Mouse (Mus musculus): ENCODE measurements around the gene Zfp618. TPM values are rescaled to one million over a fixed set of nuclear protein-coding genes. Genes with fewer than 3 reads are reported as not detected.

The Zfp618 gene
- polyA plus RNA-seq, 1 experiment from 2014 or later: 18.6 TPM

- H3K4me3 ChIP-seq: no peak overlapping the region
- no peaks in the 10 kb centered on the region for H3K36me3 ChIP-seq
- WGBS: 79% methylated on average over 1 of the region's 1 CpGs
Measured at GRCm38 (mm10) chr4:63089484-63089883, 124.1 kb downstream of the Zfp618 start.

GRCm38 (mm10) chr4:63091151-63091550 lies 125.8 kb downstream of the Zfp618 start:
- H3K27ac ChIP-seq (replicated peaks): no peak overlapping the region
- no peak overlapping the region for H3K4me3 ChIP-seq
- 89% methylated on average over 5 of the region's 5 CpGs for WGBS
- no peaks in the 10 kb centered on the region for H3K9me3 ChIP-seq
- H3K27me3 ChIP-seq: no peaks in the 10 kb centered on the region
- no peaks in the 10 kb centered on the region for H3K36me3 ChIP-seq
- H3K9ac ChIP-seq (replicated peaks): no peak overlapping the region
- no peak overlapping the region for H3K4me2 ChIP-seq (replicated peaks)
- ATAC-seq (replicated peaks): no peak
- no peaks in the 10 kb centered on the region for H3K4me1 ChIP-seq

More at GRCm38 (mm10) chr4:63089484-63089883, 124.1 kb downstream of the Zfp618 start:
- no peaks in the 10 kb centered on the region for H3K27me3 ChIP-seq
- no peaks in the 10 kb centered on the region for H3K4me1 ChIP-seq
- no peak for ATAC-seq (replicated peaks)
- H3K9ac ChIP-seq (replicated peaks): no peak overlapping the region
- H3K27ac ChIP-seq (replicated peaks): no peak overlapping the region
- no peaks in the 10 kb centered on the region for H3K9me3 ChIP-seq
- no peak overlapping the region for H3K4me2 ChIP-seq (replicated peaks)

- no peak overlapping the region for H3K4me3 ChIP-seq
- no peak overlapping the region for H3K9ac ChIP-seq (replicated peaks)
- H3K9me3 ChIP-seq: no peaks in the 10 kb centered on the region
- no peaks in the 10 kb centered on the region for H3K4me1 ChIP-seq
- 83% methylated on average over 1 of the region's 1 CpGs for WGBS
- no peak for ATAC-seq (replicated peaks)
- H3K27me3 ChIP-seq: no peaks in the 10 kb centered on the region
- no peak overlapping the region for H3K4me2 ChIP-seq (replicated peaks)
- H3K27ac ChIP-seq (replicated peaks): no peak overlapping the region
- H3K36me3 ChIP-seq: 0 out of 2 replicates have a peak, but pooled peaks cover 4% of the 10 kb centered on the region
Measured at GRCm38 (mm10) chr4:63097603-63098002, 132.2 kb downstream of the Zfp618 start.

- WGBS: 92% methylated on average over 11 of the region's 11 CpGs
- Histone ChIP-seq H3K9ac (replicated peaks) (no peak overlapping the region), H3K4me1 (no peaks in the 10 kb centered on the region), H3K27me3 (no peaks in the 10 kb centered on the region), H3K4me2 (replicated peaks) (no peak overlapping the region), H3K36me3 (0 out of 2 replicates have a peak, but pooled peaks cover 4% of the 10 kb centered on the region), H3K4me3 (no peak overlapping the region), H3K9me3 (no peaks in the 10 kb centered on the region), H3K27ac (replicated peaks) (no peak overlapping the region)
- ATAC-seq (replicated peaks): no peak
Measured at GRCm38 (mm10) chr4:63100478-63100877, 135.1 kb downstream of the Zfp618 start.

GRCm38 (mm10) chr4:63102025-63102424 lies 136.7 kb downstream of the Zfp618 start:
- no peak overlapping the region for H3K9ac ChIP-seq (replicated peaks)
- no peak overlapping the region for H3K4me2 ChIP-seq (replicated peaks)
- WGBS: 92% methylated on average over 4 of the region's 4 CpGs
- H3K27me3 ChIP-seq: no peaks in the 10 kb centered on the region
- 0 out of 2 replicates have a peak, but pooled peaks cover 4% of the 10 kb centered on the region for H3K36me3 ChIP-seq
- H3K4me3 ChIP-seq: no peak overlapping the region
- no peaks in the 10 kb centered on the region for H3K4me1 ChIP-seq
- ATAC-seq (replicated peaks): no peak
- H3K9me3 ChIP-seq: no peaks in the 10 kb centered on the region
- H3K27ac ChIP-seq (replicated peaks): no peak overlapping the region

GRCm38 (mm10) chr4:63105651-63106050 lies 140.3 kb downstream of the Zfp618 start:
- Histone ChIP-seq H3K27me3 (no peaks in the 10 kb centered on the region), H3K4me1 (no peaks in the 10 kb centered on the region), H3K9ac (replicated peaks) (no peak overlapping the region), H3K4me2 (replicated peaks) (no peak overlapping the region), H3K27ac (replicated peaks) (no peak overlapping the region), H3K36me3 (peaks cover 7% of the 10 kb centered on the region; the same call in 1 of the 2 replicates), H3K9me3 (no peaks in the 10 kb centered on the region), H3K4me3 (no peak overlapping the region)
- no peak for ATAC-seq (replicated peaks)
- WGBS: 91% methylated on average over 8 of the region's 8 CpGs

GRCm38 (mm10) chr4:63118639-63119437 lies 153.5 kb downstream of the Zfp618 start:
- H3K4me1 ChIP-seq: no peaks in the 10 kb centered on the region
- H3K27me3 ChIP-seq: no peaks in the 10 kb centered on the region
- no peak overlapping the region for H3K4me2 ChIP-seq (replicated peaks)
- H3K4me3 ChIP-seq: no peak overlapping the region
- H3K9me3 ChIP-seq: no peaks in the 10 kb centered on the region
- ATAC-seq (replicated peaks): peak; percentile 90
- H3K27ac ChIP-seq (replicated peaks): no peak overlapping the region
- H3K36me3 ChIP-seq: 0 out of 2 replicates have a peak, but pooled peaks cover 6% of the 10 kb centered on the region
- H3K9ac ChIP-seq (replicated peaks): no peak overlapping the region
- WGBS: 87% methylated on average over 5 of the region's 5 CpGs

GRCm38 (mm10) chr4:63124861-63125466 lies 159.6 kb downstream of the Zfp618 start:
- no peaks in the 10 kb centered on the region for H3K4me1 ChIP-seq
- no peak overlapping the region for H3K27ac ChIP-seq (replicated peaks)
- 0 out of 2 replicates have a peak, but pooled peaks cover 6% of the 10 kb centered on the region for H3K36me3 ChIP-seq
- no peak overlapping the region for H3K4me2 ChIP-seq (replicated peaks)
- no peak for ATAC-seq (replicated peaks)
- H3K9me3 ChIP-seq: no peaks in the 10 kb centered on the region
- no peak overlapping the region for H3K9ac ChIP-seq (replicated peaks)
- 15% methylated on average over 8 of the region's 8 CpGs for WGBS
- no peaks in the 10 kb centered on the region for H3K27me3 ChIP-seq
- H3K4me3 ChIP-seq: no peak overlapping the region

GRCm38 (mm10) chr4:63129891-63130624 lies 164.7 kb downstream of the Zfp618 start:
- H3K9ac ChIP-seq (replicated peaks): no peak overlapping the region
- H3K4me3 ChIP-seq: no peak overlapping the region
- 92% methylated on average over 5 of the region's 5 CpGs for WGBS
- ATAC-seq (replicated peaks): 0 out of 2 replicates have a peak, but pooled peaks have one; percentile 41
- no peaks in the 10 kb centered on the region for H3K4me1 ChIP-seq
- peaks cover 16% of the 10 kb centered on the region for H3K36me3 ChIP-seq
- H3K4me2 ChIP-seq (replicated peaks): no peak overlapping the region
- H3K27ac ChIP-seq (replicated peaks): no peak overlapping the region
- H3K27me3 ChIP-seq: no peaks in the 10 kb centered on the region
- H3K9me3 ChIP-seq: no peaks in the 10 kb centered on the region

GRCm38 (mm10) chr4:63147268-63147667 lies 181.9 kb downstream of the Zfp618 start:
- no peak overlapping the region for H3K4me3 ChIP-seq
- no peak overlapping the region for H3K27ac ChIP-seq (replicated peaks)
- no peak for ATAC-seq (replicated peaks)
- H3K4me2 ChIP-seq (replicated peaks): no peak overlapping the region
- no peak overlapping the region for H3K9ac ChIP-seq (replicated peaks)
- WGBS: 96% methylated on average over 6 of the region's 6 CpGs
- H3K4me1 ChIP-seq: no peaks in the 10 kb centered on the region
- no peaks in the 10 kb centered on the region for H3K9me3 ChIP-seq
- H3K27me3 ChIP-seq: no peaks in the 10 kb centered on the region
- no peaks in the 10 kb centered on the region for H3K36me3 ChIP-seq

- no peaks in the 10 kb centered on the region for H3K9me3 ChIP-seq
- no peak overlapping the region for H3K4me3 ChIP-seq
- no peaks in the 10 kb centered on the region for H3K27me3 ChIP-seq
- no peaks in the 10 kb centered on the region for H3K4me1 ChIP-seq
- no peak overlapping the region for H3K9ac ChIP-seq (replicated peaks)
- H3K27ac ChIP-seq (replicated peaks): no peak overlapping the region
- no peak overlapping the region for H3K4me2 ChIP-seq (replicated peaks)
- no peak for ATAC-seq (replicated peaks)
- 85% methylated on average over 6 of the region's 6 CpGs for WGBS
- H3K36me3 ChIP-seq: no peaks in the 10 kb centered on the region
Measured at GRCm38 (mm10) chr4:63151127-63151526, 185.8 kb downstream of the Zfp618 start.

- no peaks in the 10 kb centered on the region for H3K27me3 ChIP-seq
- no peak overlapping the region for H3K4me2 ChIP-seq (replicated peaks)
- no peak overlapping the region for H3K27ac ChIP-seq (replicated peaks)
- no peak overlapping the region for H3K9ac ChIP-seq (replicated peaks)
- WGBS: 64% methylated on average over 4 of the region's 4 CpGs
- H3K36me3 ChIP-seq: no peaks in the 10 kb centered on the region
- ATAC-seq (replicated peaks): no peak
- no peaks in the 10 kb centered on the region for H3K4me1 ChIP-seq
- no peak overlapping the region for H3K4me3 ChIP-seq
- no peaks in the 10 kb centered on the region for H3K9me3 ChIP-seq
Measured at GRCm38 (mm10) chr4:63154028-63154427, 188.7 kb downstream of the Zfp618 start.
